Mouse (Mus musculus) kidney, postnatal 0 days (tissue): ENCODE results near the gene Runx1. TPM values are rescaled to one million over a fixed set of nuclear protein-coding genes. Genes with fewer than 3 reads are reported as not detected.

Experiments
- ATAC-seq: fragments of 200-750 bp; cut with Nextera tagmentation; replicated peaks from 2 replicates; pipeline ENCODE4 v1.8.0; 2017; ENCODE audit warnings: low read depth, moderate number of reproducible peaks, moderate TSS enrichment, moderate library complexity; ENCODE audit not compliant: low FRiP score
- DNase-seq: peaks from one replicate; pipeline ENCODE4 v3.0.0-alpha.2; 2016; ENCODE audit warnings: low spot score
- H3K27ac ChIP-seq: fragments of 300-500 bp; sonication (generic); 2 replicates; pipeline ENCODE4 v1.5.1; 2014; ENCODE audit warnings: mild to moderate bottlenecking
- H3K27me3 ChIP-seq: fragments of 300-500 bp; sonication (generic); 2 replicates; pipeline ENCODE4 v1.6.1; 2014; ENCODE audit warnings: low read length, mixed read lengths; ENCODE audit not compliant: insufficient read depth
- H3K36me3 ChIP-seq: fragments of 300-500 bp; sonication (generic); 2 replicates; pipeline ENCODE4 v1.6.1; 2014; ENCODE audit warnings: low read length, mixed read lengths; ENCODE audit not compliant: insufficient read depth
- H3K4me1 ChIP-seq: fragments of 300-500 bp; sonication (generic); replicated peaks from 2 replicates; pipeline ENCODE4 v1.6.1; 2014; ENCODE audit warnings: antibody characterized with exemption, low read length, mixed read lengths; ENCODE audit not compliant: insufficient read depth
- H3K4me2 ChIP-seq: fragments of 300-500 bp; sonication (generic); 2 replicates; pipeline ENCODE4 v1.6.1; 2014; ENCODE audit warnings: mild to moderate bottlenecking, low read length, moderate library complexity, mixed read lengths
- H3K4me3 ChIP-seq: fragments of 300-500 bp; sonication (generic); replicated peaks from 2 replicates; pipeline ENCODE4 v1.5.1; 2014; ENCODE audit warnings: low read depth, low read length
- H3K9ac ChIP-seq: fragments of 300-500 bp; sonication (generic); 2 replicates; pipeline ENCODE4 v1.6.1; 2014; ENCODE audit warnings: low read depth, low read length
- H3K9me3 ChIP-seq: fragments of 300-500 bp; sonication (generic); replicated peaks from 2 replicates; pipeline ENCODE4 v1.6.1; 2016; ENCODE audit warnings: low read length, inconsistent platforms, mixed read lengths
- CTCF ChIP-seq: IDR thresholded peaks from 2 replicates; pipeline ENCODE4 v1.5.1; 2016; ENCODE audit warnings: antibody characterized with exemption, low read depth, mild to moderate bottlenecking, moderate library complexity
- WGBS: fragments of 180-500 bp; shearing (Covaris S2); extraction: QIAGEN DNeasy Blood & Tissue Kit; methylation state at CpG from one replicate; pipeline ENCODE4 v1.1.7; 2014; 5-methylcytosine and 5-hydroxymethylcytosine counted together
- polyA plus RNA-seq: library from polyadenylated mRNA; unstranded; fragments of >200 nt; fragmentation: Nextera tagmentation; extraction: Ambion mirVana; gene quantifications from 2 replicates; pipeline ENCODE4 v1.2.1, GENCODE M21; 2015

The Runx1 gene
- polyA plus RNA-seq, 1 experiment from 2014 or later, result 1.6 TPM

DNA sequence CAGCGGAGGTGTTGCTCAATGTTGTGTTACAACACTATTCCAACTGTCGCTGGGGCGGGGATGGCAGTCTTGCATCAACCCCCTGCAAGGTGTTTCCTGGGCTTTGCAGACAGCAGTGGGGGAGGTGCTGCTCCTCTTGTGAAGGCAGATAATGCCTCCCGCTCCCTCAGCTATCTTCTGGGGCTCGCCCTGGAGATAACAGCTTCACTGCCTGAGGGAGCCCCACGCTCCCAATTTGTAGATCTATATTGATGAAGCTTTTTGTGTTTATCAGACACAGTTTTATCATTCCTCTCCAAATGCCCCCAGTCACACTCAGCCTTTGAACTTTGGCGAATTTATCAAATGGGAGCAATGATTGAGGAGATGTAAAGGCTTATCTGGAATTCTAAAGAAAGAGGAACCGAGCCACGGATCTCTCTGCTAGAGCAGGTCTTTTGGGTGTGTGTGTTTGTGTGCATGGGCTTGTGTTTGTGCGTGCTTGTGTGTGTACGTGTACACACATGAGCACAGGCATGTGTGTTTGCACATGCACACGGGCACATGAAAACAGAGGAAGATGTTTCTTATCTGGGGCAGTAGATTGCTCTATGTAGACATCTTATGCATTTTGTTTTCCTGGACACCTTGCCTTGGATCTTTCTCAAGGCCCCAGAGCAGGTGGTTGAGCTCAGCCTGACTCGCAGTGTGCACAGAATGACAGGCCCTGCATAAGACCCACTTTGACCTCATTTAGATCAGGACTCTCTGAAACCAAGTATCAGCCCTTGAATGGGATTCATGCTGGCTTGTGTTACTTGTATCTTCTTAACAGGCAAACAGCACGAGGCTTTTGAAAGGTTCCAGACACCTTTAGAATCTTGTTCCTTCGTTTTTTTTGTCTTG, 110.1 kb downstream of the Runx1 start:
- WGBS, result 52% methylated on average over 15 of the region's 15 CpGs

DNA sequence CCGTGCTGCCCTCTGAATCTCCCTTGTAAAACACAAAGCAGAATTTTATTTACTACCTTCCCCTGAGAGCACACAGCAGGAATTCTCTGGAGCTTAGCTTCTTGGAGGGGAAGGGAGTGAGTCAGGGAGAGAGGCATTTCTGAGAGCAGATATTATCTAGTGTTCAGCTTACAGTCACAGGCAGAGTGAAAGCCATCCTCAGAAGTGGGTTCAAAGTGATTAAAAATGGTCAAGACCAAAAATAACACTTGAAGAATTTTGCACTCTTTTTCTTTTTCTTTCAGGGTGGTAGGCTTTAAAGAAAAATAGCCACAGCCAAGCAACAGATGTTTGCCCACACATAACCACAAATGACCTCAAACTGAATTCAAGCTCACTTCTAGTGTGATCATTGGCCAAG, 115.8 kb downstream of the Runx1 start:
- Histone ChIP-seq H3K27ac (no peak overlapping the region), H3K4me2 (no peak overlapping the region), H3K9me3 (no peaks in the 10 kb centered on the region), H3K36me3 (no peaks in the 10 kb centered on the region), H3K4me3 (no peak overlapping the region), H3K9ac (no peak overlapping the region), H3K27me3 (no peaks in the 10 kb centered on the region), H3K4me1 (no peaks in the 10 kb centered on the region)
- DNase-seq (no peak), ATAC-seq (no peak)
- no peak for TF ChIP-seq CTCF
- WGBS, result 24% methylated on average over 1 of the region's 1 CpGs

More for the DNA sequence above, 110.1 kb downstream of the Runx1 start:
- no peak overlapping the region for H3K27ac ChIP-seq
- no peak for TF ChIP-seq CTCF
- H3K4me2 ChIP-seq, result no peak overlapping the region
- no peaks in the 10 kb centered on the region for H3K9me3 ChIP-seq
- no peaks in the 10 kb centered on the region for H3K4me1 ChIP-seq
- H3K9ac ChIP-seq, result no peak overlapping the region
- no peak for ATAC-seq
- DNase-seq, result no peak
- no peaks in the 10 kb centered on the region for H3K36me3 ChIP-seq
- H3K4me3 ChIP-seq, result no peak overlapping the region
- no peaks in the 10 kb centered on the region for H3K27me3 ChIP-seq

DNA sequence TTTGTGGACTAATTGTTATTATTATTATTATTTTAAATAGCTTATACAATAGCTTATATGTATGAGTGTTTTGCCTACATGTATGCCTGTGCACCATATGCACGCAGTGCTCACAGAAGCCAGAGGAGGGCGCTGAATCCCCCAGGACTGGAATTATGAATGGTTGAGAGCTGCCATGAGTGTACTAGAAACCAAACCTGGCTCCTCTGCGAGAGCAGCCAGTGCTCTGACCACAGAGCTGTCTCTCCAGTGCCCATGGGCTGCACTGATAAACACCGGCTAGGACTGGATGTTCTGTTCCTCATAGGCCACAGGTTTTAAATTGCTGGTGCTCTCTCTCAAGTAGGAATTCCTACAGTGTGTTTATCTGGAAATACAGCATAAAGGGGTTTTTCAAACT, 117.2 kb downstream of the Runx1 start:
- no peaks in the 10 kb centered on the region for H3K36me3 ChIP-seq
- H3K27ac ChIP-seq, result no peak overlapping the region
- no peaks in the 10 kb centered on the region for H3K27me3 ChIP-seq
- ATAC-seq, result no peak
- no peaks in the 10 kb centered on the region for H3K9me3 ChIP-seq
- H3K9ac ChIP-seq, result no peak overlapping the region
- WGBS, result 78% methylated on average over 4 of the region's 4 CpGs
- no peak overlapping the region for H3K4me2 ChIP-seq
- H3K4me3 ChIP-seq, result no peak overlapping the region
- TF ChIP-seq CTCF, result peak; percentile 31; the same call in 1 of the 2 replicates
- no peaks in the 10 kb centered on the region for H3K4me1 ChIP-seq
- no peak for DNase-seq

DNA sequence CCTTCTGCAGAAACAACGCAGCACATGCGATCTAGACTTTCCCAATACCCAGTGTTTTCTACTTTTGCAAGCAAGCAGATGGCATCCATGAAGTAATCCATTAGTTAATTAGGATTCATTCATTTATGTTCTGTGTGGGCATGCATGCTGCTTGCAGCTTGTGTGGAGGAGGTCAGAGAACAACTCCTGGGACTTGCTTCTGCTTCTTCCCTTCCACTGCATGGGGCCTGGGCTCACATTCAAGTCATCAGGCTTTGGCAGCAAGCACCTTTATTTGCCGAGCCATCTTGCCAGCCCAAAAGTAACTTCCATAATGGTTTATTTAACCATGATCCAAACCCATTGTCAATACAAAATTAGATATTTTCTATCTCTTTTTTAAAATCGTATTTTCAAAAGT, 118.2 kb downstream of the Runx1 start:
- 81% methylated on average over 4 of the region's 4 CpGs for WGBS

DNA sequence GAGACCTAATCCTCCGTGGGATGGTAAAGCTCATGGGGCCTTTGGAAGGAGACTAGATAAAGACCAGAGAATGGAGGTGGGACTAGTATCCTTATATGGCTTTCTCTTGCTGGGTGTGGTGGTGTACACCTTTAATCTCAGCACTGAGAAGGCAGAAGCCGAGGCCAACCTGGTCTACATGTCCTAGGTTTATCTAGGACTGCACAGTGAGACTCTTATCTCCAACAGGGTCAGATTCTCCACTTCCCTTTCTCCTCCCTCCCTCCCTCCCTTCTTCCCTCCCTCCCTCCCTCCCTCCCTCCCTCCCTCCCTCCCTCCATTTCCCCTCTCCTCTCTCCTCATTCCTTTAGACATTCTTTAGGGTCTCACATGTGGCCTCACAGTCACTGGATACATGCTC, 118.8 kb downstream of the Runx1 start:
- Histone ChIP-seq H3K27me3 (0 out of 2 replicates have a peak, but pooled peaks cover under 1% of the 10 kb centered on the region), H3K4me2 (no peak overlapping the region), H3K27ac (no peak overlapping the region), H3K4me3 (no peak overlapping the region), H3K9me3 (no peaks in the 10 kb centered on the region), H3K9ac (no peak overlapping the region), H3K36me3 (no peaks in the 10 kb centered on the region), H3K4me1 (no peaks in the 10 kb centered on the region)
- 89% methylated on average over 2 of the region's 2 CpGs for WGBS
- DNase-seq, result no peak
- TF ChIP-seq CTCF, result no peak
- ATAC-seq, result no peak

More for the DNA sequence above, 118.2 kb downstream of the Runx1 start:
- Histone ChIP-seq H3K4me3 (no peak overlapping the region), H3K9ac (no peak overlapping the region), H3K27me3 (no peaks in the 10 kb centered on the region), H3K9me3 (no peaks in the 10 kb centered on the region), H3K36me3 (no peaks in the 10 kb centered on the region), H3K27ac (no peak overlapping the region), H3K4me2 (no peak overlapping the region), H3K4me1 (no peaks in the 10 kb centered on the region)
- DNase-seq (no peak), ATAC-seq (no peak)
- no peak for TF ChIP-seq CTCF

DNA sequence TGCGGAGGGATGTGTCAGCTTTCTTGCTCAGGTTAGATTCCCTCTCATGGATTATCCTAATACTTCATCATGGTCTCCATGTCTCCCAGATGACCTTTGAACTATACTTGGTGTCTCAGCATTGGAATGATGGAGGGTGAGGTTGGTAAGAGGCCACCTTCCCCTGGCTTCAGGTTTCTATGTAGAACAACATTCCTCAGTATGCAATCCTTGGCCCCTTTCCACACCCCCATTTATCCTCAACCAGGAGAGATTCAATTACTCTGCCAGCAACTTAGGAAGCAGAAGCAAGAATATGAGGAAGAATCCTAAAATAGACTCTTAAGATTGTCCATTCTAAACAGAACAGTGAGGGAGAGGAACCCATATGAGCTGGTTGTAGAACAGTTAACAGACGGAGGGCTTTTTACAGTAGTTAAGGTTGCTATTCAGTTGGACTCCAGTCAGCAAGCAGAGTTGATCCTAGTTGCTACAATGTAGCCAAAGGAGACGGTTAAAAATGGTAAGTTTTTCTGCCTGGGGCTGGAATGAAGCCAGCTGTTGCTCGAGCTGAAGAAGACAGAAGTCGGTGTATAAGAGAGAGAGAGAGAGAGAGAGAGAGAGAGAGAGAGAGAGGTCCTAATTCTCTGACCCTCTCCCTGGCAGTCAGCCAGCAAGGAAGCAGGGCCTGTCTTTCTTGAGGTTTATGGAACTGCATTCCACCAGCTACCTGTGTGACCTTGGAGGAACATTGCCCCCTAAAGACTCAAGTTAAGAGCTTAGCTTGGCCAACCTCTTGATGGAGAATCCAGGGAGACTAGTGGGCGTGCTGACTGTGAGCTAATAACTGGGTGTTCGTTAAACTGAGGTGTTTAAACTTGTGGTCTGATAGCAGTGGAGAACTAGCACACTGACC, 120.1 kb downstream of the Runx1 start:
- no peak overlapping the region for H3K4me3 ChIP-seq
- no peaks in the 10 kb centered on the region for H3K36me3 ChIP-seq
- H3K27ac ChIP-seq, result no peak overlapping the region
- H3K9ac ChIP-seq, result no peak overlapping the region
- H3K4me1 ChIP-seq, result no peaks in the 10 kb centered on the region
- no peak for DNase-seq
- H3K9me3 ChIP-seq, result no peaks in the 10 kb centered on the region
- WGBS, result 45% methylated on average over 7 of the region's 7 CpGs
- TF ChIP-seq CTCF, result no peak
- ATAC-seq, result no peak
- H3K4me2 ChIP-seq, result no peak overlapping the region
- H3K27me3 ChIP-seq, result peaks cover 4% of the 10 kb centered on the region; the same call in 1 of the 2 replicates
